Mouse (Mus musculus): ENCODE results near the gene Rab30.

- TF ChIP-seq CTCF (IDR thresholded peaks at IDR 0.05; ENCODE audit: borderline replicate concordance, extremely low read depth, insufficient read depth, insufficient read length) (no peak), POLR2A (IDR thresholded peaks at IDR 0.05; ENCODE audit: borderline replicate concordance, extremely low read depth, insufficient read depth, insufficient read length, poor library complexity, severe bottlenecking) (no peak)
These were observed 45.0 kb upstream of the Rab30 start for GRCm38 (mm10) chr7:92696395-92696794.
